Mouse (Mus musculus) layer of hippocampus, adult 18-20 months (tissue): ENCODE results near the gene Olfr1369-ps1. TPM values are rescaled to one million over a fixed set of nuclear protein-coding genes. Genes with fewer than 3 reads are reported as not detected.

Source experiments
- DNase-seq, 2 experiments: peaks; one replicate each; pipeline ENCODE4 v3.0.0; 2022; ENCODE audit warnings: low spot score in 2 of 2
- total RNA-seq, 2 experiments: library from RNA; stranded (reverse); gene quantifications; 2 replicates each; pipeline ENCODE4 v1.2.3; 2021

The Olfr1369-ps1 gene
- total RNA-seq, 2 experiments from 2014 or later: not detected

DNA sequence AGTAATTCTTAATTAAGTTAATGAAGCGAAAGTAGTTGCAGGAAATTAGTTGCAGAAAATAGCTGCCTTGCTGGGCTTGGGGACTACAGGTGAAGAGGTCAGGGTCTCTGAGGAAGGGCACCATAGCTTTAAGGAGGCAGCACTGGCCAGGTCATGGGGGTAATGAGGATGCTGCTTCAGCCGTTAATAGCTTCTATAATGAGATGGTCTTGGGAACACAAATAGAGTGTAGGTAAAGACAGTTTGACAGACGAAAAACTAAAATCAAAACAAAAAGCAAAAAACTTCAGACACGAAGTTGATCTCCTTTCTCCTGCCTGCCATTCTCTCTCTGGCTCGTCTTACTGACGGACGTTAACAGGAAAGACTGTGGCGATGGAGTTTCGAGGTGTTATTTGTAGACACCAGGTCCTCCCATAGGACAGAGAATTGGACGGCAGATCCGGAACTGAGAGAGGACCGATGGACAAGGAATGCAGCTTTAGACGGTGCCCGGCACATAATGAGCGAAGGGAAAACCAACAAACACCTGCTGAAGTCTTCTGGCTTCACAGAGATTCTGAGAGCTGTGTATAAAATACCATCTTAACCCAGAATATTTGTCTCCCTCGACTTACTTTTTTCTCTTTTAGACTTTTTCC, 57.2 kb downstream of the Olfr1369-ps1 start:
- peak; percentile 19 to 45 for DNase-seq

Other genes starting within 250 kb of the Olfr1369-ps1 start
- not detected for gene Olfr1370, start 36.5 kb upstream of the Olfr1369-ps1 start, total RNA-seq
- not detected for gene Olfr263, start 18.2 kb downstream of the Olfr1369-ps1 start, total RNA-seq
- gene Olfr1368, start 34.4 kb downstream of the Olfr1369-ps1 start, total RNA-seq: not detected
- 10 to 100 TPM; 42.0 to 45.1 TPM for gene Trim27, start 68.0 kb downstream of the Olfr1369-ps1 start, total RNA-seq
- gene Gpx5, start 181.2 kb downstream of the Olfr1369-ps1 start, total RNA-seq: not detected
- not detected for gene Gpx6, start 200.6 kb downstream of the Olfr1369-ps1 start, total RNA-seq
- gene Olfr1367, start 235.4 kb downstream of the Olfr1369-ps1 start, total RNA-seq: not detected